Comparison of ENCODE assay signal across 14 mouse cellular contexts in the genomic region with DNA sequence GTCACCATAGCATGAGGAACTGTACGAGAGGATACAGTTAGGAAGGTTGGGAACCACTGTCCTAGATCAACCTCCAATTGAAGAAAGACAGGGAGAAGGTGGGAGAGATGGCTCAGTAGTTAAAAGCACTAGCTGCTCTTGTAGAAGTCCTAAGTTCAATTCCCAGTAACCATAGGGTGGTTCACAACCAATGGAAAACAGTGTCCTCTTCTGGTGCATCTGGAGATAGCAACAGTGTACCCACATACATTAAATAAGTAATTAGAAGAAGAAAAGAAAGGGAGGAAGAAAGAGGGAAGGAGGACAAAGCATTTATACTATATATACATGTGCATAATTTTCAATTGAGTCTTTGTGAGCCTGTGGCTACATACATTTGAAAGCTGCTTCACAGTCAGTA. TPM values are rescaled to one million over a fixed set of nuclear protein-coding genes. Genes with fewer than 3 reads are reported as not detected.
DNase-seq lines count a peak whose midpoint lies in the region; ATAC-seq lines count a peak whose summit lies in the region.
"Had no signal": no experiment of that assay in that cellular context is flagged by ENCODE, and none has a peak within 500 bp of the region (broad histone marks: within the 10 kb centered on the region; RNA-seq: fewer than 3 reads in every experiment).

No protein-coding gene starts in this region.

- peaks cover 3% of the 10 kb centered on the region; the same call in 1 of the 2 replicates for H3K4me1 ChIP-seq in kidney, embryonic 16.5 days (ENCODE audit: insufficient read depth, low read length)

- H3K27me3 ChIP-seq in kidney, embryonic 16.5 days (ENCODE audit: insufficient read depth, low read length), result 0 out of 2 replicates have a peak, but pooled peaks cover 3% of the 10 kb centered on the region
- H3K27me3 ChIP-seq: intestine, embryonic 15.5 days had no signal

- H3K4me2 ChIP-seq in kidney, embryonic 16.5 days (replicated peaks; ENCODE audit: low read depth, low read length), result no peak overlapping the region
- H3K4me2 ChIP-seq: intestine, embryonic 15.5 days; midbrain, embryonic 12.5 days had no signal

- no peaks in the 10 kb centered on the region for H3K9me3 ChIP-seq in kidney, embryonic 16.5 days (ENCODE audit: low read length)
- H3K9me3 ChIP-seq: intestine, embryonic 15.5 days; midbrain, embryonic 12.5 days had no signal

- H3K4me3 ChIP-seq in kidney, embryonic 16.5 days (ENCODE audit: low read length), result no peak overlapping the region
- H3K4me3 ChIP-seq: intestine, embryonic 15.5 days; midbrain, embryonic 12.5 days had no signal

- WGBS in kidney, embryonic 16.5 days, result 62% methylated on average over 1 of the region's 1 CpGs

- no peak overlapping the region for H3K9ac ChIP-seq in kidney, embryonic 16.5 days (replicated peaks; ENCODE audit: low read length)
- H3K9ac ChIP-seq: intestine, embryonic 15.5 days; midbrain, embryonic 12.5 days had no signal

- no peak overlapping the region for H3K27ac ChIP-seq in kidney, embryonic 16.5 days (ENCODE audit: low read length)
- H3K27ac ChIP-seq: intestine, embryonic 15.5 days; midbrain, embryonic 12.5 days had no signal

- ATAC-seq in kidney, embryonic 16.5 days (ENCODE audit: low FRiP score, low TSS enrichment), result no peak
- ATAC-seq: activated CD4-positive, CD25-positive, alpha-beta regulatory T cell, adult 4 months; intestine, embryonic 15.5 days had no signal

- no peaks in the 10 kb centered on the region for H3K36me3 ChIP-seq in kidney, embryonic 16.5 days (ENCODE audit: insufficient read depth, low read length)
- H3K36me3 ChIP-seq: intestine, embryonic 15.5 days had no signal

- peak; percentile 52 for DNase-seq in kidney, adult 9 months
- DNase-seq in 3T3-L1 (ENCODE audit: low read depth, low spot score), result peak; percentile 72
- peak; percentile 31 for DNase-seq in CD4-positive helper T cell, adult 2 months (ENCODE audit: low read depth, low spot score)
- peak; percentile 36 for DNase-seq in c-Kit-positive CD71-positive TER-119-positive erythroid progenitor cells, embryonic 14.5 days (ENCODE audit: low spot score)
- no peak for DNase-seq in cerebellum, adult 18-20 months
- DNase-seq in layer of hippocampus, postnatal 36 days, result no peak
- no peak for DNase-seq in cerebellum, adult 11-12 months

RNA-seq across cellular contexts. Expression of gene Usp30, which starts 20.1 kb away (rescaled TPM):
- polyA plus RNA-seq in kidney, embryonic 16.5 days (2015; fragmentation: Nextera tagmentation; extraction: Ambion mirVana), result 12.0 and 14.0 TPM in 2 replicates
- total RNA-seq in layer of hippocampus, postnatal 36 days (2021), result 10 to 100 TPM; 37.8 to 39.3 TPM

RNA-seq across cellular contexts. Expression of gene Dao, which starts 41.6 kb away (rescaled TPM):
- 20.4 and 22.5 TPM in 2 replicates for polyA plus RNA-seq in kidney, embryonic 16.5 days (2015; fragmentation: Nextera tagmentation; extraction: Ambion mirVana)
- under 1 TPM; 0.22 to 0.28 TPM for total RNA-seq in layer of hippocampus, postnatal 36 days (2021)
- total RNA-seq: heart, adult 18-20 months had no signal
- polyA plus RNA-seq: forebrain, embryonic 11.5 days; limb, embryonic 11.5 days; midbrain, embryonic 12.5 days had no signal

RNA-seq across cellular contexts. Expression of gene Svop, which starts 46.2 kb away (rescaled TPM):
- polyA plus RNA-seq in kidney, embryonic 16.5 days (2015; fragmentation: Nextera tagmentation; extraction: Ambion mirVana), result 0.36 and 0.42 TPM in 2 replicates
- 100 to 1,000 TPM; 170 to 175 TPM for total RNA-seq in layer of hippocampus, postnatal 36 days (2021)
- total RNA-seq: heart, adult 18-20 months had no signal
- polyA plus RNA-seq: activated CD4-positive, CD25-positive, alpha-beta regulatory T cell, adult 4 months had no signal

RNA-seq across cellular contexts. Expression of gene Ssh1, which starts 51.4 kb away (rescaled TPM):
- polyA plus RNA-seq in kidney, embryonic 16.5 days (2015; fragmentation: Nextera tagmentation; extraction: Ambion mirVana), result 15.0 and 16.7 TPM in 2 replicates
- total RNA-seq in layer of hippocampus, postnatal 36 days (2021), result 10 to 100 TPM; 27.9 to 30.9 TPM

Comparison
In these comparisons a context has a peak if more than half of its experiments do, and no peak if none do; other contexts are left out.
1. DNase-seq: peak in kidney, adult 9 months (single experiment), 3T3-L1 (single experiment), CD4-positive helper T cell, adult 2 months (single experiment) and c-Kit-positive CD71-positive TER-119-positive erythroid progenitor cells, embryonic 14.5 days (single experiment); none in cerebellum, adult 18-20 months (0 of 2), layer of hippocampus, postnatal 36 days (0 of 2) and cerebellum, adult 11-12 months (single experiment).